ENCODE assay signal across 19 mouse cellular contexts in genomic region chr2:32251791-32252527, GRCm38 (mm10). TPM values are rescaled to one million over a fixed set of nuclear protein-coding genes. Genes with fewer than 3 reads are reported as not detected.
DNase-seq lines count a peak whose midpoint lies in the region; ATAC-seq and TF ChIP-seq lines count a peak whose summit lies in the region.
"Had no signal": no experiment of that assay in that cellular context is flagged by ENCODE, and none has a peak within 500 bp of the region (broad histone marks: within the 10 kb centered on the region; RNA-seq: fewer than 3 reads in every experiment).

No protein-coding gene starts in this region.

- H3K4me2 ChIP-seq in stomach, embryonic 14.5 days (replicated peaks; ENCODE audit: low read depth, low read length) = no peak overlapping the region
- H3K4me2 ChIP-seq in stomach, postnatal 0 days (replicated peaks; ENCODE audit: low read depth) = no peak overlapping the region
- H3K4me2 ChIP-seq: embryonic facial prominence, embryonic 15.5 days; neural tube, embryonic 13.5 days had no signal

- H3K36me3 ChIP-seq in stomach, embryonic 14.5 days (ENCODE audit: control insufficient read depth, insufficient read depth, low read length) = peaks cover 50% of the 10 kb centered on the region
- H3K36me3 ChIP-seq in stomach, postnatal 0 days (ENCODE audit: control insufficient read depth, insufficient read depth, low read length) = peaks cover 24% of the 10 kb centered on the region

- no peaks in the 10 kb centered on the region for H3K27me3 ChIP-seq in stomach, embryonic 14.5 days (ENCODE audit: control insufficient read depth, insufficient read depth, low read length)
- no peaks in the 10 kb centered on the region for H3K27me3 ChIP-seq in stomach, postnatal 0 days (ENCODE audit: control insufficient read depth, insufficient read depth, low read length)
- H3K27me3 ChIP-seq: embryonic facial prominence, embryonic 15.5 days; neural tube, embryonic 13.5 days had no signal

- intact Hi-C loops in heart, postnatal 25 days (cut with DNase I) = no loop called here

- peak; percentile 19 for DNase-seq in heart, adult 8-10 months (ENCODE audit: low spot score)
- DNase-seq in heart, postnatal 25 days (ENCODE audit: low spot score) = no peak
- no peak for DNase-seq in stomach, postnatal 0 days (ENCODE audit: low spot score)
- peak; percentile 35 for DNase-seq in lung, postnatal 14 days
- DNase-seq in right cerebral cortex, postnatal 4 days = no peak
- DNase-seq in ovary, postnatal 36 days (ENCODE audit: low spot score) = no peak
- DNase-seq in right cerebral cortex, postnatal 14 days = no peak
- DNase-seq: heart, postnatal 4 days; layer of hippocampus, adult 9-11 months; midbrain, embryonic 14.5 days; retina, postnatal 1 day; thymus, postnatal 4 days had no signal

- H3K4me1 ChIP-seq in stomach, embryonic 14.5 days (ENCODE audit: control insufficient read depth, insufficient read depth, low read length) = peaks cover 6% of the 10 kb centered on the region; the same call in 1 of the 2 replicates
- no peaks in the 10 kb centered on the region for H3K4me1 ChIP-seq in stomach, postnatal 0 days (replicated peaks; ENCODE audit: control insufficient read depth, insufficient read depth)
- H3K4me1 ChIP-seq: embryonic facial prominence, embryonic 15.5 days; neural tube, embryonic 13.5 days had no signal

- peak; percentile 64 for ATAC-seq in stomach, embryonic 14.5 days (ENCODE audit: insufficient number of reproducible peaks, insufficient read depth, low FRiP score, low read depth)
- no peak for ATAC-seq in stomach, postnatal 0 days (ENCODE audit: low FRiP score, low TSS enrichment)
- ATAC-seq: activated CD4-positive, CD25-positive, alpha-beta regulatory T cell, adult 4 months; CD4-positive, CD25-positive, alpha-beta regulatory T cell, adult 4 months; forebrain, embryonic 16.5 days; inflammation-experienced regulatory T-cells, adult 6 months had no signal

- H3K27ac ChIP-seq in stomach, embryonic 14.5 days (ENCODE audit: low read length) = peak overlapping the region; percentile 55; the same call in 1 of the 2 replicates
- no peak overlapping the region for H3K27ac ChIP-seq in stomach, postnatal 0 days (replicated peaks)
- H3K27ac ChIP-seq: embryonic facial prominence, embryonic 15.5 days; neural tube, embryonic 13.5 days had no signal

- no peaks in the 10 kb centered on the region for H3K9me3 ChIP-seq in stomach, embryonic 14.5 days (ENCODE audit: control insufficient read depth, low read depth, low read length)
- H3K9me3 ChIP-seq in stomach, postnatal 0 days (ENCODE audit: control insufficient read depth, low read length) = no peaks in the 10 kb centered on the region
- H3K9me3 ChIP-seq: embryonic facial prominence, embryonic 15.5 days; neural tube, embryonic 13.5 days had no signal

- TF ChIP-seq CTCF in stomach, postnatal 0 days (IDR thresholded peaks at IDR 0.05; ENCODE audit: low read depth) = no peak

- WGBS in stomach, embryonic 14.5 days = 77% methylated on average over 12 of the region's 12 CpGs
- 51% methylated on average over 12 of the region's 12 CpGs for WGBS in stomach, postnatal 0 days

- no peak overlapping the region for H3K9ac ChIP-seq in stomach, embryonic 14.5 days (replicated peaks; ENCODE audit: low read depth, low read length)
- no peak overlapping the region for H3K9ac ChIP-seq in stomach, postnatal 0 days (ENCODE audit: low read length)
- H3K9ac ChIP-seq: embryonic facial prominence, embryonic 15.5 days; neural tube, embryonic 13.5 days had no signal

- H3K4me3 ChIP-seq in stomach, embryonic 14.5 days (ENCODE audit: low read depth, low read length) = no peak overlapping the region
- H3K4me3 ChIP-seq in stomach, postnatal 0 days (ENCODE audit: low read depth, low read length) = no peak overlapping the region
- H3K4me3 ChIP-seq: embryonic facial prominence, embryonic 15.5 days; neural tube, embryonic 13.5 days had no signal

- no peak for TF ChIP-seq EP300 in stomach, postnatal 0 days (optimal IDR thresholded peaks at IDR 0.05)

RNA-seq across cellular contexts. Expression of gene Uck1, which starts 8.0 kb away (rescaled TPM):
- 10 to 100 TPM; 22.9 to 24.5 (median 23.3) TPM for total RNA-seq in heart, adult 8-10 months (2022)
- total RNA-seq in heart, postnatal 25 days (2021) = 10 to 100 TPM; 19.6 to 21.7 TPM
- polyA plus RNA-seq in stomach, embryonic 14.5 days (2014; fragmentation: Nextera tagmentation; extraction: Ambion mirVana) = 64.7 and 65.3 TPM in 2 replicates
- polyA plus RNA-seq in stomach, postnatal 0 days (2015; fragmentation: Nextera tagmentation; extraction: Ambion mirVana) = 32.2 and 34.8 TPM in 2 replicates

RNA-seq across cellular contexts. Expression of gene Pomt1, which starts 15.6 kb away (rescaled TPM):
- 10 to 100 TPM; 12.5 to 15.0 (median 14.0) TPM for total RNA-seq in heart, adult 8-10 months (2022)
- 10 to 100 TPM; 13.5 to 14.9 TPM for total RNA-seq in heart, postnatal 25 days (2021)
- polyA plus RNA-seq in stomach, embryonic 14.5 days (2014; fragmentation: Nextera tagmentation; extraction: Ambion mirVana) = 28.2 TPM in 2 replicates
- polyA plus RNA-seq in stomach, postnatal 0 days (2015; fragmentation: Nextera tagmentation; extraction: Ambion mirVana) = 6.2 and 6.9 TPM in 2 replicates

RNA-seq across cellular contexts. Expression of gene Golga2, which starts 35.2 kb away (rescaled TPM):
- total RNA-seq in heart, adult 8-10 months (2022) = 10 to 100 TPM; 75.1 to 88.9 (median 80.2) TPM
- 10 to 100 TPM; 70.6 to 71.2 TPM for total RNA-seq in heart, postnatal 25 days (2021)
- 23.1 and 24.3 TPM in 2 replicates for polyA plus RNA-seq in stomach, embryonic 14.5 days (2014; fragmentation: Nextera tagmentation; extraction: Ambion mirVana)
- polyA plus RNA-seq in stomach, postnatal 0 days (2015; fragmentation: Nextera tagmentation; extraction: Ambion mirVana) = 18.1 and 18.5 TPM in 2 replicates

RNA-seq across cellular contexts. Expression of gene Swi5, which starts 35.9 kb away (rescaled TPM):
- 100 to 1,000 TPM; 221 to 257 (median 231) TPM for total RNA-seq in heart, adult 8-10 months (2022)
- total RNA-seq in heart, postnatal 25 days (2021) = 100 to 1,000 TPM; 177 to 188 TPM
- polyA plus RNA-seq in stomach, embryonic 14.5 days (2014; fragmentation: Nextera tagmentation; extraction: Ambion mirVana) = 137 and 143 TPM in 2 replicates
- 254 and 313 TPM in 2 replicates for polyA plus RNA-seq in stomach, postnatal 0 days (2015; fragmentation: Nextera tagmentation; extraction: Ambion mirVana)

Comparison
In these comparisons a context has a peak if more than half of its experiments do, and no peak if none do; other contexts are left out.
1. DNase-seq: peak in heart, adult 8-10 months (single experiment) and lung, postnatal 14 days (single experiment); none in heart, postnatal 25 days (single experiment), stomach, postnatal 0 days (single experiment), right cerebral cortex, postnatal 4 days (single experiment), ovary, postnatal 36 days (single experiment) and right cerebral cortex, postnatal 14 days (single experiment).